8 mouse cellular contexts compared by ENCODE assay signal in genomic region chr8:35765020-35765419, GRCm38 (mm10). TPM values are rescaled to one million over a fixed set of nuclear protein-coding genes. Genes with fewer than 3 reads are reported as not detected.
A peak's percentile ranks its signal among the peaks of the same experiment; 100 is the strongest.
DNase-seq lines count a peak whose midpoint lies in the region; ATAC-seq lines count a peak whose summit lies in the region.

No protein-coding gene starts in this region.

- H3K4me2 ChIP-seq in limb, embryonic 13.5 days (replicated peaks), result peak overlapping the region; percentile 83

- no peak for DNase-seq in frontal cortex, postnatal 36 days (ENCODE audit: low spot score in 2 of 2)
- peak; percentile 48 for DNase-seq in retina, postnatal 1 day
- no peak for DNase-seq in retina, embryonic 14.5 days (ENCODE audit: low spot score)
- DNase-seq in testis, postnatal 10 days (ENCODE audit: low spot score), result no peak
- no peak for DNase-seq in kidney, adult 18-20 months

- peak; percentile 50; the same call in 1 of the 2 replicates for ATAC-seq in frontal cortex, adult (ENCODE audit: low TSS enrichment)
- ATAC-seq in limb, embryonic 13.5 days (ENCODE audit: low FRiP score, low read depth), result no peak
- no peak for ATAC-seq in megakaryocyte, adult 5-6 weeks (ENCODE audit: poor library complexity, severe bottlenecking)

- no peak overlapping the region for H3K9ac ChIP-seq in limb, embryonic 13.5 days

- peak overlapping the region; percentile 47 for H3K4me3 ChIP-seq in limb, embryonic 13.5 days

- H3K27ac ChIP-seq in limb, embryonic 13.5 days, result no peak overlapping the region

- H3K27me3 ChIP-seq in limb, embryonic 13.5 days, result peaks cover 52% of the 10 kb centered on the region

- peaks cover 10% of the 10 kb centered on the region for H3K4me1 ChIP-seq in limb, embryonic 13.5 days

- WGBS in limb, embryonic 13.5 days, result 3% methylated on average over 9 of the region's 9 CpGs

- no peaks in the 10 kb centered on the region for H3K9me3 ChIP-seq in limb, embryonic 13.5 days

- no peaks in the 10 kb centered on the region for H3K36me3 ChIP-seq in limb, embryonic 13.5 days

RNA-seq across cellular contexts. Expression of gene Gm19410, which starts 0.6 kb away (rescaled TPM):
- polyA plus RNA-seq in limb, embryonic 13.5 days (2015; fragmentation: Nextera tagmentation; extraction: Ambion mirVana), result 0.04 and 0.13 TPM in 2 replicates
- total RNA-seq in megakaryocyte, adult 5-6 weeks (2015), result not detected in 2 replicates
- not detected in 2 replicates for total RNA-seq in megakaryocyte, adult 5-6 weeks (2017)
